Mouse (Mus musculus) heart, postnatal 0 days (tissue): ENCODE data around the gene Hes6. TPM values are rescaled to one million over a fixed set of nuclear protein-coding genes. Genes with fewer than 3 reads are reported as not detected.

ENCODE experiments used
- ATAC-seq: fragments of 200-750 bp; cut with Nextera tagmentation; 2 replicates; pipeline ENCODE4 v1.8.0; 2017; ENCODE audit warnings: low read depth, moderate number of reproducible peaks, moderate library complexity; ENCODE audit not compliant: insufficient read depth
- DNase-seq: peaks from one replicate; pipeline ENCODE4 v3.0.0-alpha.2; 2016; ENCODE audit warnings: low spot score
- H3K27ac ChIP-seq: fragments of 300-500 bp; sonication (generic); 2 replicates; pipeline ENCODE4 v1.5.1; 2014; ENCODE audit warnings: low read depth, mild to moderate bottlenecking
- H3K27me3 ChIP-seq: fragments of 300-500 bp; sonication (generic); 2 replicates; pipeline ENCODE4 v1.6.1; 2014; ENCODE audit warnings: low read length, mixed read lengths; ENCODE audit not compliant: control insufficient read depth, insufficient read depth
- H3K36me3 ChIP-seq: fragments of 300-500 bp; sonication (generic); replicated peaks from 2 replicates; pipeline ENCODE4 v1.6.1; 2014; ENCODE audit warnings: low read length, mixed read lengths; ENCODE audit not compliant: control insufficient read depth, insufficient read depth
- H3K4me1 ChIP-seq: fragments of 300-500 bp; sonication (generic); 2 replicates; pipeline ENCODE4 v1.6.1; 2014; ENCODE audit warnings: antibody characterized with exemption; ENCODE audit not compliant: control insufficient read depth, insufficient read depth
- H3K4me2 ChIP-seq: fragments of 300-500 bp; sonication (generic); 2 replicates; pipeline ENCODE4 v1.6.1; 2014; ENCODE audit warnings: low read depth, mild to moderate bottlenecking, low read length, moderate library complexity
- H3K4me3 ChIP-seq: fragments of 300-500 bp; sonication (generic); 2 replicates; pipeline ENCODE4 v1.5.1; 2014; ENCODE audit warnings: low read depth, low read length
- H3K9ac ChIP-seq: fragments of 300-500 bp; sonication (generic); replicated peaks from 2 replicates; pipeline ENCODE4 v1.6.1; 2014; ENCODE audit warnings: low read depth, low read length, mixed read lengths
- H3K9me3 ChIP-seq: fragments of 300-500 bp; sonication (generic); replicated peaks from 2 replicates; pipeline ENCODE4 v1.6.1; 2016; ENCODE audit warnings: low read length; ENCODE audit not compliant: control insufficient read depth
- CTCF ChIP-seq: IDR thresholded peaks from 2 replicates; pipeline ENCODE4 v1.5.1; 2016; ENCODE audit warnings: antibody characterized with exemption, control low read depth, low read depth
- EP300 ChIP-seq: IDR thresholded peaks from 2 replicates; pipeline ENCODE4 v1.6.1; 2016; ENCODE audit warnings: antibody characterized with exemption, low read depth
- WGBS: fragments of 180-500 bp; shearing (Covaris S2); extraction: QIAGEN DNeasy Blood & Tissue Kit; methylation state at CpG from one replicate; pipeline ENCODE4 v1.1.7; 2014; 5-methylcytosine and 5-hydroxymethylcytosine counted together
- polyA plus RNA-seq: library from polyadenylated mRNA; unstranded; fragments of >200 nt; fragmentation: Nextera tagmentation; extraction: Ambion mirVana; gene quantifications from 2 replicates; pipeline ENCODE4 v1.2.1, GENCODE M21; 2015
- total RNA-seq: library from RNA; depleted of rRNA; stranded (reverse); fragments of >200 nt; gene quantifications from 2 replicates; pipeline ENCODE4 v1.2.3, GENCODE M21; 2014; ENCODE audit warnings: low replicate concordance

The Hes6 gene
- total and polyA plus RNA-seq, 2 experiments from 2014 or later: 61.0 to 82.5 TPM

GRCm38 (mm10) chr1:91412286-91413029 lies 1.4 kb downstream of the Hes6 start:
- Histone ChIP-seq H3K9me3 (no peaks in the 10 kb centered on the region), H3K4me1 (peaks cover 16% of the 10 kb centered on the region), H3K4me3 (peak overlapping the region; percentile 71), H3K4me2 (peak overlapping the region; percentile 95), H3K9ac (peak overlapping the region; percentile 77), H3K27ac (peak overlapping the region; percentile 84), H3K36me3 (peaks cover 16% of the 10 kb centered on the region), H3K27me3 (no peaks in the 10 kb centered on the region)
- ATAC-seq: peak; percentile 12; the same call in 1 of the 2 replicates
- DNase-seq: peak; percentile 23
- TF ChIP-seq EP300 (no peak), CTCF (no peak; the same call in 1 of the 2 replicates)
- 9% methylated on average over 49 of the region's 65 CpGs for WGBS

DNA sequence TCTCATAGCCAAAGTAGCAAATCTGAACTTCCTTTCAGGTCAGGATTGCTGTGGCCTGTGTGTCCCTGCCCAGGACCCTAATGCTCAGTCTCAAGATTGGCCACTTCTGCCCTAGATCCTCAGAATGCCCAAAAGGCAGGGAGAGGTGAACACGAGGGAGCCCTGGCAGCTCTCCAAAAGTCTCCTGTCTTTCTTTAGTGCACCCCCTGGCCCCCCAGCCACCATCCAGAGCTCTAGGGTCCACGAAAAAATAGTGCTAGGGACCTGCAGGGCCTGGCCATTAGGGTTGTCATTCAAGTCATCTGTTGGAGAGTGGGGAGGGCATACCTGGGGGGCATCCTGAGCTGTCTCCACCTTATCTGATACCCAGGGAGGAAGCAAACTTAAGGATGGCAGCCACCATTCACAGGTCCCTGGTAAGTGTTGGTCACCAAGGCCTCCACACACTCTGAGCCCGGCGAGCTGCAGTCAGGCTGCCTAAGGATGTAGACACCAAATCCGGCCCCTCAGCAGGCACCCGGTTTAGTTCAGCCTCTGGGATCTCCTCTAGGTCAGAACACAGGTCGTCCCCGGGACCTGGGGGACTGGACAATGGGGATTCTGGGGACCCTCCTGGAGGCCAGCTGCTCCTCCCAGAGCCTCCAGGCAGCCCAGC lies 2.1 kb downstream of the Hes6 start:
- Histone ChIP-seq H3K4me3 (peak overlapping the region; percentile 71; the same call in 1 of the 2 replicates), H3K9me3 (no peaks in the 10 kb centered on the region), H3K27ac (no peak overlapping the region), H3K4me1 (peaks cover 16% of the 10 kb centered on the region), H3K27me3 (no peaks in the 10 kb centered on the region), H3K4me2 (peak overlapping the region; percentile 95), H3K9ac (no peak overlapping the region), H3K36me3 (peaks cover 9% of the 10 kb centered on the region)
- ATAC-seq (no peak), DNase-seq (no peak)
- 66% methylated on average over 8 of the region's 8 CpGs for WGBS
- TF ChIP-seq CTCF: no peak
- TF ChIP-seq EP300: no peak

DNA sequence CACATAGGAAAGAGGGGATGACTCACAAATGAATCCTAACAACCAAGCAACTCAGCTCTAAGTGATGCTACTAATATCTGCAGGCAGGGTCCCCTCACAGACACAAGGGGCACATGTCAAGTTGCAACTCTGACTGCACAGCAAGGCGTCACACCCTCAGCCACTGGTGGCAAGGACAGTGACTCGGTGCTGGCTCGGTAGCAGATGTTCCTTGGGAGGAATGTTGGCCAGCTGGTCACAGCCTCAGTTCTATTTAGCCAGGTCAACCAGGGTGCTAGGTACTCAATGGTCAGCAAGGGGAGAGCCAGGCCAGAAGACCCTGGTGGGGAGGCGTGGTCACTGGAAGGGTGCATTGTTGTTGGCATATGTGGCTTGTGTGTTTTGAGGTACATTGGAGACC lies 6.0 kb downstream of the Hes6 start:
- TF ChIP-seq EP300 (no peak), CTCF (no peak)

DNA sequence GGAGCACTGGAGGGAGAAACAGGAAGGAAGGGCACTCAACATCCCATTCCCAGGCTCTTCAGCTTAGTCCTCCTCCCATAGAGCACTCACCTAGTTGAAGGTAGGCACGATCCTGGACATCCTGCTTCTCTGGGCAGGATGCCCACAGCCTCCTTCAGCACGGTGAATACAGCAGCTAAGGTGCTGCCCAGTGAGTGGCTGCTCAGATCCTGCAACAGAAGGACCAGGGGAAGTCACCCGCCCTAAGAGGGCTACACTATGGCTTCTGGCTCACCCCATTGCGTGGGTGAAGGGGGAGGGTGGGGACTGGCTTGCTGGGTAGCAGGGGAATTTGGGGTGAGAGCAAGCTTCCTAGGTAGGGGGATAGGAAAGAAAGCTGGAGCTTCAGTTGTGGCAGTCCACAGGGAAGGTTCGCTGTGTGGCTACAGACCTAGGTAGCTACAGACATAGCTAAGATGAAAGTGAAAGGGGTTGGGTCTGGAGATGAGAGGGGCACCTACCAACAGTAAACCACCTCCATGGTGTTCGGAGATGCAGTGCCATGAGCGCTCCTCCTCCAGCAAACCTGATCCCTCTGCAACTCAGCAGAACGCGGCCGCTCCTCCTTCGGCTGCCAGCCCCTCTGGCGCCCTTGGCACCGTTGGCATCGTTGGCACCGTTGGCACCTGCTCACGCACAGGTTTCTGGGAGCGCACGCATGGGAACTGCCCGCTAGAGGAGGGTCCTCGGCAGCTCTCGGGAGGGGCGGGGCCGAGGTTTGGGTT lies 8.2 kb downstream of the Hes6 start:
- Histone ChIP-seq H3K4me3 (no peak overlapping the region), H3K9me3 (no peaks in the 10 kb centered on the region), H3K36me3 (no peaks in the 10 kb centered on the region), H3K4me2 (peak overlapping the region; percentile 7; the same call in 1 of the 2 replicates), H3K4me1 (no peaks in the 10 kb centered on the region), H3K27ac (no peak overlapping the region), H3K9ac (no peak overlapping the region), H3K27me3 (no peaks in the 10 kb centered on the region)
- 50% methylated on average over 22 of the region's 23 CpGs for WGBS
- TF ChIP-seq EP300 (no peak), CTCF (no peak)
- DNase-seq: no peak
- ATAC-seq: no peak

More for the DNA sequence above, 6.0 kb downstream of the Hes6 start:
- no peak for ATAC-seq
- no peak overlapping the region for H3K9ac ChIP-seq
- no peak overlapping the region for H3K4me3 ChIP-seq
- H3K4me1 ChIP-seq: peaks cover 10% of the 10 kb centered on the region
- DNase-seq: no peak
- no peak overlapping the region for H3K27ac ChIP-seq
- no peaks in the 10 kb centered on the region for H3K27me3 ChIP-seq
- H3K36me3 ChIP-seq: no peaks in the 10 kb centered on the region
- H3K4me2 ChIP-seq: no peak overlapping the region
- 72% methylated on average over 4 of the region's 4 CpGs for WGBS
- H3K9me3 ChIP-seq: no peaks in the 10 kb centered on the region

- H3K36me3 ChIP-seq: no peaks in the 10 kb centered on the region
- H3K4me3 ChIP-seq: no peak overlapping the region
- TF ChIP-seq EP300 (no peak), CTCF (no peak)
- 19% methylated on average over 1 of the region's 1 CpGs for WGBS
- no peaks in the 10 kb centered on the region for H3K9me3 ChIP-seq
- no peak overlapping the region for H3K4me2 ChIP-seq
- H3K27me3 ChIP-seq: no peaks in the 10 kb centered on the region
- DNase-seq (no peak), ATAC-seq (no peak)
- no peaks in the 10 kb centered on the region for H3K4me1 ChIP-seq
- no peak overlapping the region for H3K27ac ChIP-seq
- H3K9ac ChIP-seq: no peak overlapping the region
Measured at GRCm38 (mm10) chr1:91404976-91405375, 8.9 kb downstream of the Hes6 start.
